Mouse (Mus musculus) lung, postnatal 0 days (tissue): Measurements from ENCODE around the gene Dcps.

Experiments used
- CTCF ChIP-seq: IDR thresholded peaks from 2 replicates; pipeline ENCODE4 v1.5.1; 2016; ENCODE audit warnings: antibody characterized with exemption, mild to moderate bottlenecking
- EP300 ChIP-seq: IDR thresholded peaks from 2 replicates; pipeline ENCODE4 v1.6.1; 2016; ENCODE audit warnings: antibody characterized with exemption, mild to moderate bottlenecking, control low read depth

GRCm38 (mm10) chr9:35123456-35123803 lies 52.4 kb downstream of the Dcps start:
- TF ChIP-seq EP300: no peak
- TF ChIP-seq CTCF: no peak
